Mouse (Mus musculus): Measurements from ENCODE around the gene Scyl1. TPM values are rescaled to one million over a fixed set of nuclear protein-coding genes. Genes with fewer than 3 reads are reported as not detected.

Gene Scyl1
- polyA plus RNA-seq, 1 experiment = 42.8 TPM

GRCm38 (mm10) chr19:5739446-5739845, 31.8 kb downstream of the Scyl1 start:
- H3K4me3 ChIP-seq (ENCODE audit: low read depth, low read length) = no peak overlapping the region
- H3K27ac ChIP-seq (ENCODE audit: insufficient read depth, low read length) = no peak overlapping the region
- H3K36me3 ChIP-seq (ENCODE audit: control insufficient read depth, insufficient read depth, low read length, poor library complexity, severe bottlenecking) = no peaks in the 10 kb centered on the region
- no peak for TF ChIP-seq POLR2A (IDR thresholded peaks at IDR 0.05; ENCODE audit: insufficient read depth, low read length)
- TF ChIP-seq CTCF (IDR thresholded peaks at IDR 0.05; ENCODE audit: low read depth, low read length) = no peak
- TF ChIP-seq EP300 (IDR thresholded peaks at IDR 0.05; ENCODE audit: insufficient read depth, low read depth, low read length) = no peak
- H3K9me3 ChIP-seq (replicated peaks; ENCODE audit: control insufficient read depth, insufficient read depth, low read length, poor library complexity, severe bottlenecking) = no peaks in the 10 kb centered on the region
- H3K9ac ChIP-seq (ENCODE audit: low read depth, poor library complexity, severe bottlenecking) = no peak overlapping the region
- no peaks in the 10 kb centered on the region; the same call in 1 of the 2 replicates for H3K27me3 ChIP-seq (ENCODE audit: control insufficient read depth, insufficient read depth, low read length, poor library complexity, severe bottlenecking)
- peaks cover 2% of the 10 kb centered on the region for H3K4me1 ChIP-seq (ENCODE audit: control insufficient read depth, insufficient read depth, low read length)

- Histone ChIP-seq H3K27ac (ENCODE audit: insufficient read depth, low read length) (no peak overlapping the region), H3K9ac (ENCODE audit: low read depth, poor library complexity, severe bottlenecking) (no peak overlapping the region), H3K27me3 (ENCODE audit: control insufficient read depth, insufficient read depth, low read length, poor library complexity, severe bottlenecking) (no peaks in the 10 kb centered on the region), H3K9me3 (replicated peaks; ENCODE audit: control insufficient read depth, insufficient read depth, low read length, poor library complexity, severe bottlenecking) (no peaks in the 10 kb centered on the region), H3K4me1 (ENCODE audit: control insufficient read depth, insufficient read depth, low read length) (no peaks in the 10 kb centered on the region), H3K36me3 (ENCODE audit: control insufficient read depth, insufficient read depth, low read length, poor library complexity, severe bottlenecking) (no peaks in the 10 kb centered on the region), H3K4me3 (ENCODE audit: low read depth, low read length) (no peak overlapping the region)
- TF ChIP-seq POLR2A (IDR thresholded peaks at IDR 0.05; ENCODE audit: insufficient read depth, low read length) (no peak), CTCF (IDR thresholded peaks at IDR 0.05; ENCODE audit: low read depth, low read length) (no peak), EP300 (IDR thresholded peaks at IDR 0.05; ENCODE audit: insufficient read depth, low read depth, low read length) (no peak)
Observed at GRCm38 (mm10) chr19:5734325-5734724, 36.9 kb downstream of the Scyl1 start.

- H3K4me1 ChIP-seq (ENCODE audit: control insufficient read depth, insufficient read depth, low read length) = no peaks in the 10 kb centered on the region
- H3K9me3 ChIP-seq (replicated peaks; ENCODE audit: control insufficient read depth, insufficient read depth, low read length, poor library complexity, severe bottlenecking) = no peaks in the 10 kb centered on the region
- H3K27ac ChIP-seq (ENCODE audit: insufficient read depth, low read length) = no peak overlapping the region
- no peaks in the 10 kb centered on the region for H3K36me3 ChIP-seq (ENCODE audit: control insufficient read depth, insufficient read depth, low read length, poor library complexity, severe bottlenecking)
- peak overlapping the region; percentile 83 for H3K4me3 ChIP-seq (ENCODE audit: low read depth, low read length)
- TF ChIP-seq POLR2A (IDR thresholded peaks at IDR 0.05; ENCODE audit: insufficient read depth, low read length) = peak; percentile 73
- TF ChIP-seq EP300 (IDR thresholded peaks at IDR 0.05; ENCODE audit: insufficient read depth, low read depth, low read length) = peak; percentile 50; the same call in 1 of the 2 replicates
- no peak for TF ChIP-seq CTCF (IDR thresholded peaks at IDR 0.05; ENCODE audit: low read depth, low read length)
- no peaks in the 10 kb centered on the region for H3K27me3 ChIP-seq (ENCODE audit: control insufficient read depth, insufficient read depth, low read length, poor library complexity, severe bottlenecking)
- H3K9ac ChIP-seq (ENCODE audit: low read depth, poor library complexity, severe bottlenecking) = peak overlapping the region; percentile 59
Observed at GRCm38 (mm10) chr19:5731264-5731978, 39.8 kb downstream of the Scyl1 start.

GRCm38 (mm10) chr19:5730314-5731186, 40.7 kb downstream of the Scyl1 start:
- H3K27me3 ChIP-seq (ENCODE audit: control insufficient read depth, insufficient read depth, low read length, poor library complexity, severe bottlenecking) = no peaks in the 10 kb centered on the region
- TF ChIP-seq EP300 (IDR thresholded peaks at IDR 0.05; ENCODE audit: insufficient read depth, low read depth, low read length) (no peak), POLR2A (IDR thresholded peaks at IDR 0.05; ENCODE audit: insufficient read depth, low read length) (no peak), CTCF (IDR thresholded peaks at IDR 0.05; ENCODE audit: low read depth, low read length) (no peak)
- H3K4me1 ChIP-seq (ENCODE audit: control insufficient read depth, insufficient read depth, low read length) = no peaks in the 10 kb centered on the region
- no peaks in the 10 kb centered on the region for H3K9me3 ChIP-seq (replicated peaks; ENCODE audit: control insufficient read depth, insufficient read depth, low read length, poor library complexity, severe bottlenecking)
- H3K36me3 ChIP-seq (ENCODE audit: control insufficient read depth, insufficient read depth, low read length, poor library complexity, severe bottlenecking) = no peaks in the 10 kb centered on the region
- no peak overlapping the region for H3K27ac ChIP-seq (ENCODE audit: insufficient read depth, low read length)
- H3K9ac ChIP-seq (ENCODE audit: low read depth, poor library complexity, severe bottlenecking) = peak overlapping the region; percentile 59
- peak overlapping the region; percentile 83 for H3K4me3 ChIP-seq (ENCODE audit: low read depth, low read length)

GRCm38 (mm10) chr19:5729444-5729815, 41.8 kb downstream of the Scyl1 start, which contains the start of gene Fam89b:
Fam89b (minus strand) TSS chr19:5729653.
- Histone ChIP-seq H3K4me3 (ENCODE audit: low read depth, low read length) (peak within 1 kb of the TSS; percentile 91), H3K27ac (ENCODE audit: insufficient read depth, low read length) (no peak within 1 kb of the TSS), H3K4me1 (ENCODE audit: control insufficient read depth, insufficient read depth, low read length) (no peaks in the 10 kb centered on the region), H3K36me3 (ENCODE audit: control insufficient read depth, insufficient read depth, low read length, poor library complexity, severe bottlenecking) (no peaks in the 10 kb centered on the region), H3K9ac (ENCODE audit: low read depth, poor library complexity, severe bottlenecking) (peak within 1 kb of the TSS; percentile 95), H3K9me3 (replicated peaks; ENCODE audit: control insufficient read depth, insufficient read depth, low read length, poor library complexity, severe bottlenecking) (no peaks in the 10 kb centered on the region), H3K27me3 (ENCODE audit: control insufficient read depth, insufficient read depth, low read length, poor library complexity, severe bottlenecking) (no peaks in the 10 kb centered on the region)
- TF ChIP-seq POLR2A (IDR thresholded peaks at IDR 0.05; ENCODE audit: insufficient read depth, low read length) (peak; percentile 74), EP300 (IDR thresholded peaks at IDR 0.05; ENCODE audit: insufficient read depth, low read depth, low read length) (no peak), CTCF (IDR thresholded peaks at IDR 0.05; ENCODE audit: low read depth, low read length) (no peak)

Data from ES-Bruce4 (cell line).